Mouse (Mus musculus): ENCODE data around the gene Scarf2.

- no peak for TF ChIP-seq TAL1 (IDR thresholded peaks at IDR 0.05; ENCODE audit: low read length)
- TF ChIP-seq GATA1 (IDR thresholded peaks at IDR 0.05; ENCODE audit: low read length) = no peak
These were observed 35.7 kb downstream of the Scarf2 start, which contains the start of gene B830017H08Rik for GRCm38 (mm10) chr16:17832821-17833220.

All from erythroblast, embryonic 14.5 days (primary cell).